Mouse (Mus musculus) right cerebral cortex, postnatal 4 days (tissue): ENCODE measurements around the gene Erc2.
"Not testable (repeated sequence)": the region's sequence is repeated elsewhere in the genome, so short reads cannot be mapped to it uniquely, and the experiment has no call there.

ENCODE experiments used
- DNase-seq: peaks from one replicate; pipeline ENCODE4 v3.0.0-alpha.2; 2022

The Erc2 gene

GRCm38 (mm10) chr14:27837601-27838105 lies 215.4 kb downstream of the Erc2 start:
- DNase-seq: no peak

DNA sequence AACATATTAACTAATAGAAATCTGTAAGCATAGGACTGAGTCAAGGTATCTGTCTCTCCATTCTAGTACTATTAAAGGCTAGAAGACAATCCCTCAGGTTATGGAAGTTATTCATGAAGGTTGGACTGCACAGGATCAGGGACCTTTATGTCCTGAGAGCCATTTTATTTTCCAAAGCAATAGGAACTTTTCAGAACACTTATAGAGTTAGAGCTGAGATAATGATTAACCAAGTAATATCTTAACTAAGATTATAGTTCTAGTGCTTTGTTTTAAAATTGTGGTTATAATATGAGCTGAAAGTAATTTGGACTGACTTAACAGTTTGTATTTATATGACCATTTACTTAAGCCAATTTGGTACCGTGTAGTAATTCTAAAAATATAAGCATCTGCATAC lies 217.9 kb downstream of the Erc2 start:
- DNase-seq: no peak

DNA sequence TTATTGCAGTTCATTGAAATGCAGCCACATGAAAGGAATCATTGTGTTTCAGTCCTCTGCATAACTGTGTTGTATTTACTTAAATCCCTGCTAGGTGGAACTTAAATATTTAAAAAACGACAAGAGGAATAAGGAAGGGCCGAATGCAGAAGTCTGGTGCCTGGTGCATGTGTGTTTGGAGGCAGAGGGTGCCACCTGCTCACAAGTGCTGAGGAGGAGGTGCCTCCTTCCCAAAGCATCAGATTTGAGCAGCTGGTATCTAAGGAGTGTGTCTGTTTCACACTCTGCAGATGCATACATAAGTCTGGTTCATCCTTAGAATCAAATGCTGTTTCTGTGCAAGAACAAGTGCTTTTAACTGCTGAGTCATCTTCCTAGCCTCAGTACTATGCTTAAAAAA lies 224.6 kb downstream of the Erc2 start:
- no peak for DNase-seq

DNA sequence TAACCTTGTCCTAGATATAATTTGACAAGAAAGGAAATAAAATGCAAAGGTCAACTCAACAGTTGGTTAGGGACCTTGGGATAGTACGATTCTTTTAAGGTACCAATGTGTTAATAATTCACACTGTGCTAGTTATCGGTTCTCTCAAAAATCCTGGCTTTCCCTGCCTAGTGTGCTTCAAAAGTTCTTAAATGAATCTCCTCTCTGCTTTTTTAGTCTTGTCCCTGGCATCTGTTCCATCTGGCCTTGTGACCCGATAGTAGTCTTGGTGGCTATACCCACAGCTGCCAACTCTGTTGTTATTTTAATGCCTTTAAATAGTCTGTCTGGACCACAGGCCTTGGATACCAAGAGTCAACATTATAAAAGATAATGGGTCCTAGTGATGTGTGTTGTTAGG lies 225.1 kb downstream of the Erc2 start:
- no peak for DNase-seq

GRCm38 (mm10) chr14:27851231-27851630 lies 229.0 kb downstream of the Erc2 start:
- no peak for DNase-seq

GRCm38 (mm10) chr14:27852606-27853005 lies 230.4 kb downstream of the Erc2 start:
- DNase-seq: no peak

DNA sequence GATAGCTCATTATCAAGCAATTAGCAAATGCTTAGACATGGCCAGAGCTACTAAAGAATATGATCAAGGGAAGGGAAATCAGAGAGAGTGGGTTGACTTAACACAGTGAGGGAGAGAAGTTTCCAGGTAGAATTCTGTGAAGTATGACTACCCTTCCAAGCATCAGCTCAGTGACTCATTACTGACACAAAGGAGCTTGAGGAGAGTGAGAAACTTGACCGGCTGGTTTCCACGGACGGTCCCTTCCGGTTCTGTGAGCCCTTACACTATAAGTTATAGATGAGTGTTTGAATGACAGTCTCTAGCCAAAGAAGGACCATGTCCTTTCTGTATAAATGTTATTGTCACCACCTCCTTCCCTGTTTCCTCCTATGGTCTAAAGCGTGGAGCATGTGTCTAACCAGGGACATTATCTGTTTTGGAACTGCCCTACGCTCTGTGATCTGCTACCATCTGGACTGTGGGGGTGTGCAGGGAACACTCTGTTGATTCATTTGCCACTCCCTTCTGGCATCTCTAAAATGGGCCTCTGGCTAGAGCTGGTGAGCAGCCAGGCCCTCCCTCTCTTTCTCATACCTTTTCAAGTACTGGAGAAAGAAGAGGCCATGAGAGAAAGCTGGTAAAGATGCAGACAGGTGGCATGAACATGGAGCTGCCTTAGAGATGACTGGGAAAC lies 238.3 kb downstream of the Erc2 start:
- DNase-seq: no peak

DNA sequence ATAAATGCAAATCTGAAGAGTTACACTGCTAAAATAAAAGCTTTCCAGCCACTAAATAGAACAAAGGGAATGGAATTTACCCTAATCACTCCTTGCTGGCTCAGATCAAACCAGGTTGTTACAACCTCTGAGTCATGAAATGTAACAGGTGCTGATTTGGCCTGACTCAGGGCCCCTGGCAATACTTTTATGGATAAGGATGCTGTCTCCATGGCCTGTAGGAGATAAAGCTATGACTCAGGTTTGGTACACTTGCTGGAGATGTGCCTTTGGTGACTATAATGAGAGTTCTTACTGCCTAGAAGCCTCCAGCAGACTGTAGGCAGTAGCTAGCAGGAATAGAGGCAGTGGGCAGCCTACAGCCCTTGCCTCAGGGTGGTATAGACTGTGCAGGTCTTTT lies 240.1 kb downstream of the Erc2 start:
- DNase-seq: no peak

DNA sequence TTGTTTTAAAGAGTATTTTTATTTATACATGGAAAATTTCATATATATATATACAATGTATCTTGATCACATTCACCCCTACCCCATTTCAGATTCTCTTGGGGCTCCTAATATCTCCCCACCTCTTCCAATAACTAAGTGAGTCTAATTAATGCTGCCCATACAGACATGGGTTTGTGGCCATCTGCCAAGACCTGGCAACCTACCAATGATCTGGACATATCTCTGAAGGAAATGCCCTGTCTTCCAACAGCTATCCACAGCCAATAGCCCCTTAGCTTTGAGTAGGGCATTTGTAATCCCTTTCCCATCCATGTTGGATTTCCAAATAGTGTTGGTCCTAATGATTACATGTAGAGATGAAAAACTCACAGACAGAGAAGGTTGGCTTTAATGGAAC lies 245.2 kb downstream of the Erc2 start:
- peak; percentile 42 for DNase-seq

- DNase-seq: no peak
Observed at GRCm38 (mm10) chr14:27873619-27874018, 251.4 kb downstream of the Erc2 start.

GRCm38 (mm10) chr14:27875991-27876411 lies 253.8 kb downstream of the Erc2 start:
- peak; percentile 6 for DNase-seq

GRCm38 (mm10) chr14:27881972-27882371 lies 259.7 kb downstream of the Erc2 start:
- no peak for DNase-seq

DNA sequence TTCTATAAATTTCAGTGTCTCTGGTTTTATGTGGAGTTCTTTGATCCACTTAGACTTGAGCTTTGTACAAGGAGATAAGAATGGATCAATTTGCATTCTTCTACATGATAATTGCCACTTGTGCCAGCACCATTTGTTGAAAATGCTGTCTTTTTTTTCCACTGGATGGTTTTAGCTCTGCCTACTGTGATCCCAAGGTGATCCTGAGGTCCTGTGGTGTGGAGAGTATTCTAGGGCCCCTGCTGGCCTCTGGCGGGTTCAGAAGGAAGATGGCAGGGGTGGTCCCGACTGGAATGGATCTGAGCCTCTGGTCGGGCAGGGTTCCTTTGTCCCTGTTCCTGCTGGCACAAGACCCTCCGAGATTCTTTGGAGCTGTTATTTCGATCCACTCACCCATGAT lies 264.1 kb downstream of the Erc2 start:
- DNase-seq: not testable (repeated sequence)

DNA sequence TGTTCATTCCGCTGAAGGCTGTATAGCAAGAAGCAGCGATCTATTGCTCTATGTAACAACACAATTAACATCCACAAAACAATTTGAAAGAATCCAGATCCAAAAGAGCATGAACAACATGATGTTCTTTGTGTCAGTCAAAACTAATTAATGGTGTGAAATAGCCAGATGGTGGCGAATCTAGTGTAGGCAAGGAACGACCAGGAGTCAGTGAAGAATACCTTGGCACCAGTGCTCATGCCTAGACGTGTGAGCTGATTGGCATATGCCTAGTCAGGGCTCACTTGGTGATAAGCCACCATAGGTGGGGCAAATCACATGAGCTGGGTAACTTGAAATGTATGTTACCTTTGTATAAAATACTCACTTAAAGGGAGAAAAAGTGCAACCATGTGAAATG lies 265.3 kb downstream of the Erc2 start:
- no peak for DNase-seq

GRCm38 (mm10) chr14:27889650-27890049 lies 267.4 kb downstream of the Erc2 start:
- no peak for DNase-seq

DNA sequence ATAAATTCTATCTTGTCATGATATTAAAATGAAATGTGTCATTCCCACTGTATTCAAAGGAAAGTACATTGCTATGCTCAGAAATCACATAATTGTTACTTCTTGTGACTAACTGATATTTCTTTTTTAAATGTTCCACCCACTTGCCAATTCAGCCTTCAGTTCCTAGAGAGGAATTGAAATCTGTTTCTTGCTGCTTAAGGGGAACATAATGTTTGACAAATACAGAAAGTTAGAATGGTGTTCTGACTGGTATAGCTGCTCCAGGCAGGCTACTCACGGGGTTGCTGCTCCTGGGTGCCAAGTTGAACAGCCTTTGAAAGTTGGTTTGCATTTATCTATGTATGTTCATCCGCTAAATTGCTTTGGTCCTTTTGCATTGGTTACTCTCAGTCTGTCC lies 270.2 kb downstream of the Erc2 start:
- no peak for DNase-seq

GRCm38 (mm10) chr14:27901772-27902171 lies 279.5 kb downstream of the Erc2 start:
- DNase-seq: no peak

DNA sequence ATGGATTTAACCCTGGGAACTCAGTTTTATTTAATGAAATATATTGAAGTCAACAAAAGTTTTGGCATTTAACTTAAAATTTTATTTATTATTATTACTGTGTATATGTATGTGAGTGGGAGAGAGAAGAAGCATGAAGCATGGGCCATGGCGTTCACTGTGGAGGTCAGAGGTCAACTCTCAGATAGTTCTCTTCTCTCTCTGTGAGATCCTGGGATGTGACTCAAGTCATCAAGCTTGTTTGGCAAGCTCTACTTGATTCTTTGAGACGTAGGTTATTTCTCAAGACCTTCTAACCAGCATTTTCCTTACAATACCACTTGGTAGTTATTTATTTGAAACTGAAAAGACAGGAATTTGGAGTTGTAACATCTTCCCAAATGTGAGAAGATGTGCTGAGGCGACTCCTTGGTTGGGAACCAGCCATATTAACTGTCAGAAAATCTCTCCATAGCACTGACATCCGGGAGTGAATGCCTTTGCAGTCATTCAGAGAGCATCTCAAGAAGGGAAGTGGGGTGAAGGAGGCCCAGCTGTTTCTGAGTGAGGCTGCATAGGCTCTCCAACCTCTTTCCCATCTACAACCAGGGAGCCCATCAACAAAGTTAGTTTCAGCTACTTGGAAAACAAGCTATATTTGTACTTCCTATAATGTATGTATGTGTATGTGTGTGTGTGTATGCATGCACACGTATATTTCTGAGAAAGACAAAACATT lies 299.6 kb downstream of the Erc2 start:
- no peak for DNase-seq

DNA sequence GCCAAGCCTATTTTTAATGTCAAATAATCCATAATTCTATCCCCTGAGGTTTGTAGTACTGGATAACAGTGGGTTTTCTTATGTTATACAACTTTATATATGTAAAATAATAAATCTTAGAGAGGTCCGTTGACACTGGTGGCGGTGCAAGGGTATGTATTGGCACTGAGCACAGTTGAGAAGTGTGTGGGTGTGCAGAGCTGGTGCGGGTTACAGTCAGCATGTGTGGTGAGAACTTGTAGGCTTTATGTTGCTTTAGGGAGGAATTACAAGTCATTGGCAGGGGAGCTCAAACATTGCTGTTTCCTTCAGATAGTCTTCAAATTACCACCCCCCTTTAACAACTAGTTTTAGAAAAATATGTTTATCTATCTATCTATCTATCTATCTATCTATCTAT lies 305.1 kb downstream of the Erc2 start:
- no peak for DNase-seq

DNA sequence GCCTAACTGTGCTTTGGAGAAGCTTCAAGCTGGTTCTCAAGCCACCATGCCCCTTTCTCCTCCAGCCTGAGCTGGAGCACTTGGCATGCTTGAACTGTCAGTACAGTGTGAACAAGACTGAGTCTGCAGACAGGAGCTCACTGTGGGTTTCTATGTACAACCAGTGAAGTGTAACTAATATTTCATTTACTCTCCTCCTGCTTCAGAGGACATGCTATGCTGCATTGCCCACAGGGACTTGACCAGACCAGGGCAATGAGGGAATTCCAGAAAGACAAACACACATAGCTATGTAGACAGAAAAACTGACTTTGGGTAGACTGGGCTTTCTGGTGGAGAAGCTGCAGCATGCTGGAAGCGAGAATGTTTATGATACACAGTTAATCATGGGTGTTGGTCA lies 311.3 kb downstream of the Erc2 start:
- no peak for DNase-seq

- DNase-seq: no peak
Observed at GRCm38 (mm10) chr14:27935714-27936113, 313.5 kb downstream of the Erc2 start.

DNA sequence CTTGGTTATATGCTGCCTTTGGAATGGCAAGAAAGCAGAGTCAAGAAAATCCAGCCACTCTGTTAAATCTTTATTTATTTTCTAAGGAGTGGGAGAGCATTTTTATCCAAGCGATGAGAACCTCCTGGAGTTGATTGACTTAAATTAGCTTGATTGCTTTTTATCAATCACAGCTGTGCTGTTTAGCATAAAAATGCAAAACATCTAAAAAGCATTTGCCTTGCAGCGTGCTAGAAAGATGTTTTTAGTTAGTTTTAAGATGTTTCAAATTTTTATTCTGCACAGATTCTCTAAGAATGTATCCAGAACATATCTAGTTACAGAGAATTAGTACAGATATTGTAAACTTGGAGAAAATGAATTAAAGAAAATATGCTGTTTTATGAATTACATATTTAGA lies 315.7 kb downstream of the Erc2 start:
- no peak for DNase-seq

DNA sequence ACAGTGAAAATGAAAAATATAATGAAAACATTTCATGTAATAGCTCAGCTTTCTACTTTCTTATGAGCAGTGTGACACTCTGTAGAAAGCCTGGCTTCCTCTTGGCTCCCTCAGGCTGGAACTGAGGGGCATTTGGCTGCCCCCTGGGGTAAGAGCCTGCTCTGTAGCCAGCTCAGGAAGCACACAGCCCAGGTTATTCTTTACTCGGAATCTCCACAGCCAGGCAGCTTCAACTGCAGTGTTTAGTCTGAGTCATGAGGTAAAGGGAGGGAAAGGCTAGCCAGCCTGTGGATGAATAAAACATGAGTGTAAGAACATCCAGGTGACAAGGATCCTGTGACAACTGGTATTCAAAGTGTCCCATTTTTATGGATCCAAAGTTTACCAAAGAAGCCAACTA lies 323.0 kb downstream of the Erc2 start:
- no peak for DNase-seq

GRCm38 (mm10) chr14:27946211-27946610 lies 324.0 kb downstream of the Erc2 start:
- DNase-seq: no peak

DNA sequence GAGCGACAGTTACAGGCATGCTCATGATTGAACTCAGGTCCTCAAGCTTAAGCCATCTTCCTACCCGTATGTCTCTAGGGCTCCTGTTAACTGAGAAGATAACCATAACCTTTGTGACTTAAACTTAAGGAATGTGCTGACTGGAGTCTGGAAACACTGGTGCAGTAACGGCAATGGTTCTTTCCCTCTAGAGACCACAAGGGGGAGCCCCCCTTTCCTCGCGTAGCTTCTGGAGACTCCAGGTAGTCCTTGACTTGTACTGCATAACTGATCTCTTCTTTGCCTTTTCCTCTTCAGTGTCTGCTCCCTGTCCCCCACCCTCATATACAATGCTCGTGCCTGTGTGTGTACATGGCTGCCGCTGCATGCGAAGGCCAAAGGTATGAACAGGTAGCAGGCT lies 326.2 kb downstream of the Erc2 start:
- no peak for DNase-seq
